Mouse (Mus musculus): Measurements from ENCODE around the gene Tbp.

Gene Tbp

GRCm38 (mm10) chr17:15499656-15500394 lies at the start of gene Tbp, which contains the start of gene Psmb1:
TSS of gene Tbp (plus strand) at chr17:15499888.
TSS of gene Psmb1 (minus strand) at chr17:15499751.
- peak; percentile 100 for DNase-seq

DNA sequence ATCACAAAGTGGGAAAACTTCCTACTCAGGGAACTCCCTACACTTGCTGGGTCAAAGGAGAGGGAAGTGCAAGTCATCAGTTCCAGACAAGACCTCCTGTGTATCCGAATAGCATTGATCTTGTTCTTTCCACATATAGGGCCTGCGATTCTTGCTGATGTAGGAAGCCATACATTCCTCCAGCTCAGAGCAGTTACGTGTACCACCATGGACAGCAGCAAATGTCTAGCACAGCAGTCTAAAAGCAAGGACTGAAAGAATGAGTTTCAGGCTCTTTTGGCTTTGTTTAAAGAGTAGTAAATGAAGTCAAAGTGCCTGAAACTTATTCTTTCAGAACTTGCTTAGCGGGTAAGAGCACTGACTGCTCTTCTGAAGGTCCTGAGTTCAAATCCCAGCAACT lies 44.5 kb upstream of the Tbp start:
- peak; percentile 22 for DNase-seq

DNA sequence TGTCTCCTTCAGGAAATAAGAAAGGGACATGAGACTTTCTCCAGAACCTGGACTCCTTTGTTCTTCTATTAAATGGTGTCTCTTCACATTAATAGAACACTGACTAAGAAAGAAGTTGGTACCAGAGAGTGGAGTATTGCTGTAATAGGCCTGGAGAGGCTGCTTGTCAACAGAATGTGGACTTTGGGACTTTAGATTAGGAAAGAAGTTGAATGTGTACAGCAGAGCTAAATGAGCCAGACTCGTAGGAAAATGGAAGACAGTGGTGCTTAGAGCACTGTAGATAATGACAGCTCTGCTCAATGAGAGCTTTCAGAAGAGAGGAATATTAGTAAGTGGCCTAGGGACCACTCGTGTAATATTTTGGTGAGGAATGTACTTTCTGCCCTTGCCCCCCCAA lies 43.1 kb upstream of the Tbp start:
- peak; percentile 7 for DNase-seq

GRCm38 (mm10) chr17:15459761-15460160 lies 39.9 kb upstream of the Tbp start:
- peak; percentile 87 for DNase-seq

- peak; percentile 95 for DNase-seq
Observed at GRCm38 (mm10) chr17:15461921-15462495, 37.7 kb upstream of the Tbp start.

GRCm38 (mm10) chr17:15467669-15468068 lies 32.0 kb upstream of the Tbp start:
- peak; percentile 93 for DNase-seq

DNA sequence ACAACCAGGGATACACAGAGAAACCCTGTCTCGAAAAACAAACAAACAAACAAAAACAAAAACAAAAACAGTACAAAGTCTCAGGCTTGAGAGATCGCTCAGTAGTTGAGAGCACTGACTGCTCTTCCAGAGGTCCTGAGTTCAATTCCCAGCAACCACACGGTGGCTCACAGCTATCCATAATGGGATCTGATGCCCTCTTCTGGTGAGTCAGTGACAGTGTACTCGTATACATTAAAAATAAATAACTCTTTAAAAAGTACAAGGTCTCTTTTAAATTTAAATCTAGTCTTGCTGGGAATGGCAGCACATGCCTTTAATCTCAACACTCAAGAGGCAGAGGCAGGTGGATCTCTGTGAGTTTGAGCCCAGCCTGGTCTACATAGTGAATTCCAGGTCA lies 27.0 kb upstream of the Tbp start:
- DNase-seq, result no peak

GRCm38 (mm10) chr17:15490542-15490941 lies 9.1 kb upstream of the Tbp start:
- peak; percentile 57 for DNase-seq

- DNase-seq, result peak; percentile 99
Observed at GRCm38 (mm10) chr17:15497882-15498752, 1.6 kb upstream of the Tbp start.

GRCm38 (mm10) chr17:15498753-15499113 lies 955 bp upstream of the Tbp start:
- DNase-seq, result no peak

DNA sequence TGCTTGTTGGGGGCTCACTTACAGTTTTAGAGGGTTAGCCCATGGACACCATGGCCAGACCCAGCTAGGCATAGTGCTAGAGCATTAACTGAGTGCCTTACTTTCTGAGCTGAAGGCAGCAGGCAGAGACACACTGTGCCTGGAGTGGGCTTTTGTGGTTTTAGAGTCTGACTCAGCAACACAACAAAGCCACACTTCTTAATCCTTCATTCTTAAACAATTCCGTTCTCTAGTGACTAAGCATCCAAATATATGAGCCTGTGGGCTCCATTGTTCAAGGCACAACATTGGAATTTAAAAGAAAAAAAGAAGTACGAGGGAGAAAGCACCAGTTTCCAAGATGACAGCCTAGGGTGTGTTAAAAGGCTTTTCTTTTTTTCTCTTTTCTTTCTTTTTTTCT lies 11.0 kb downstream of the Tbp start:
- DNase-seq, result peak; percentile 61

- DNase-seq, result peak; percentile 72
Observed at GRCm38 (mm10) chr17:15517776-15518175, 18.1 kb downstream of the Tbp start.

DNA sequence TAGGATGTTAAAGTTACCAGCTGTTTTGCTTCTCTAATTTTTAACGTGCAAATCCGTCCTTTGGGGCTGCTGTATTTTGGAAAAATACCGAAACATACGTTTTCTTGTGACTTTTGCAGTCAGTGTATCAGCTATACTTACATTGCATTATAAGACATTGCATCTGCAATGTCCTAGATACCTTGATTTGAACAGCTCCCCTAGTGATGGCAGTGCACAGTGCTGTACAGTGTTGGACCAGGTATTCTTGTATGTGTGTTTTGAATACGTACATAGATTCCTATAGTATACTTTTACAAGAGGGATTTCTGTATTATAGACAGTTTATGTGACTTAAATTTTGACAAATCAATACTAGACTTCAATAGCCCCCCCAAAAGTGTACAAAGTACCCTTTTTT lies 18.5 kb downstream of the Tbp start:
- DNase-seq, result peak; percentile 16

GRCm38 (mm10) chr17:15518766-15519165 lies 19.1 kb downstream of the Tbp start:
- no peak for DNase-seq

DNA sequence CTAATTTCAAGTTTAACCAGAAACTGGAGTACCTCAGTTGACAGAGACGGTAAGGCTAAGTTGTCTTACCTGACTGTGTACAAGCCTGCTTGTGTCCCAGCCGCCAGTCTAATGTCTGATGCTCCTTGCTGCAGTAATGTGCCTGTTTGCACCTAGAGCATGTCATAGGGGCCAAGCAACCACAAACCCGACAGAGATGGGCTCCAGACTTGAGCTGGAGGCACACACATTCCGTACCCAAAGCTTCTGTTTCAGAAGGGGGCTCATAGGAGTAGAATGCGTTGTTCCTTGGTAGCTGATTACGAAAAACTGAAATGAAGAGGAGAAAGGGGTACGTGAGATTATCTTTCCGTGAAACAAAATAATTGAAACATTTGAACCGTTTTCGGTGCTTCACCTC lies 26.6 kb downstream of the Tbp start:
- no peak for DNase-seq

- DNase-seq, result peak; percentile 100
Observed at GRCm38 (mm10) chr17:15526986-15527810, 27.5 kb downstream of the Tbp start, which contains the start of gene Pdcd2. TSS of gene Pdcd2 (minus strand) at chr17:15527301.

DNA sequence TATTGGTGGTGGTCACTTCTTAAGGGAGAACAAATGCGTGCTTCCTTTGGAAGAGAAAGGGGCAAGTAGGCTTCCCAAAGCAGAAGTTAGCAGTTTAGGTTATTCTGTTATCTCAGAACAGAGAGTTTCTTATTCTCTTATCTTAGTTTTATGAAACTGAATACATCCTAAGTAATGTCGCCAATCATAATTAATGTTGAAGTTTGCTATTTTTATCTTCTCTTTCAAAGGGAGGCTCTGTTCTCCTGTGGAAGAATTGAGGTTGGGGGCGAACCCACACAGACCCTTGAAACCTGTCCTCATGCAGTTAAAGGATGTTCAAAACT lies 28.1 kb downstream of the Tbp start:
- no peak for DNase-seq

GRCm38 (mm10) chr17:15528887-15529286 lies 29.2 kb downstream of the Tbp start:
- no peak for DNase-seq

DNA sequence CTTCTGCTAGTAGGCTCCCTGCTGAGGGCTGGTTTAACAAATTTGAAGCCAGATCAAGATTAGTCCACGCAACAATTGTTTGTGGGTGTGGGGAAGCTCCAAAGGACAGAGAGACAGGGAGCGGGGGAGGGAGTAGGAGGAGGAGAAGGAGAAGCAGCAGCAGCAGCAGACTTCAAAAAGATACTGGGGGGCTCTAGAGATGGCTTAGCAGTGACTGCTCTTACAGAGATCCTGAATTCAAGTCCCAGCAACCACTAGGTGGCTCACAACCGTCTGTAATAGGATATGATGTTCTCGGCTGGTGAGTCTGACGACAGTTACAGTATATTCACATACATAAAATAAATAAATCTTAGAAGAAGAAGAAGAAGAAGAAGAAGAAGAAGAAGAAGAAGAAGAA lies 30.5 kb downstream of the Tbp start:
- no peak for DNase-seq

DNA sequence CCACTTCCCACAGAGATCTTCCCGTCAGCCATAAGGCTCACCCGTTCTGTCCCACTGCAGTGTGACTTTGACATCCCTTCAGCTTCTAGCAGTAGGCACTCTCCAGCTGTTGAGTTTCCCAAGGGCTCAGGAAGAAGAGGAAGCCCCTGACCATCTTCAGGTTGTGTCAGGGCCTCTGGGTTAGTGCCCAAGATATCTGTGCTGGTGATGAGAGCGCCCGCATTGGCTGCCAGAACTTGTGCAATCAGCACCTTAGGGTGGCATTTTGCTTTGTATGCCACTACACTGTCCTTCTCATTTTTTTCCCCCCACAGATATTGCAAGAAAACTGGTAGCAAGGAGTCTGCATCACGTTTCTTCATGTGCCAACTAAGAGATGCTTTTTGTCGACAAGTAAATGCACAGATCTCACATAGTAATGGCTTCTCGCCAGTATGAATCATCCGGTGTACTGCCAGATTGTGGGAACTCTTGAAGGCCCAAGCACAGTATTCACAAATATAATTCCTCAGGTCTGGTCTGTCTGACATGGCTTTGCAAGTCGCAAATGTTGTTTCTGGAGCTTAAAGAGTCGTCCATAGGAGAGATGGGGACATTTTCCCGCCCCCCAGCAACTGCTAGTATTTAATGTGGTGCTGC lies 35.6 kb downstream of the Tbp start:
- no peak for DNase-seq

DNA sequence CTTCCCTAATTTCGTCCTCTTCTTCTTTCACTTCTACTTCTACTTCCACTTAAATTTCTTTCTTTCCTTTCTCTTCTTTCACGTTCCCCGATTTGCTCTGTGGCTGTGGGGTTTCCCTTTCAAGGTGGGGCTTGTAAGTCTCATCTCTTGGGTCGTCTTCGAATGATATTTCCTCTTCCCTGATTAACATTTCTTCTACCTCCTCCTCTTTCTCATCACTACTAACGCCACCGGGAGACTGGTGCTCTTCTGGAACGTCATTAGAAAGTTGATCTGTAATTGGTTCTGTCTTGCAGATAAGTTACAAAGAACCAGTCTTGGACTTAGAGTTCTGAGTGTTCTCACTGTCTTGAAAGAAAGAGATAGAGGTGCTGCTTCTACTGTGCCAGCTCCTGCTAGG lies 36.3 kb downstream of the Tbp start:
- no peak for DNase-seq

- peak; percentile 87 for DNase-seq
Observed at GRCm38 (mm10) chr17:15536457-15536904, 36.8 kb downstream of the Tbp start.
